Mouse (Mus musculus) megakaryocyte, embryonic 14.5 days (primary cell): ENCODE measurements around the gene Fignl1.

Experiments used
- FLI1 ChIP-seq: IDR thresholded peaks from 2 replicates; pipeline ENCODE4 v1.6.1; 2012; ENCODE audit warnings: low read length, inconsistent platforms, mixed read lengths
- GATA1 ChIP-seq: IDR thresholded peaks from 3 replicates; pipeline ENCODE4 v1.6.1; 2012; ENCODE audit warnings: mixed read lengths, low read length, inconsistent platforms, borderline replicate concordance

GRCm38 (mm10) chr11:11836713-11837370, 28.1 kb upstream of the Fignl1 start:
- TF ChIP-seq GATA1 (peak; percentile 86), FLI1 (peak; percentile 14; the same call in 1 of the 2 replicates)
